Mouse (Mus musculus) CH12.LX (cell line): ENCODE data around the gene Itpr1.

Experiments used
- E2F4 ChIP-seq: IDR thresholded peaks from 2 replicates; pipeline ENCODE4 v1.6.1; 2011; ENCODE audit warnings: low read depth, low read length, improper control_type of control experiment; ENCODE audit not compliant: insufficient replicate concordance
- MEF2A ChIP-seq: IDR thresholded peaks from 2 replicates; pipeline ENCODE4 v1.6.1; 2014; ENCODE audit warnings: low read depth, mild to moderate bottlenecking, inconsistent platforms, low read length, improper control_type of control experiment, borderline replicate concordance
- ZC3H11A ChIP-seq: IDR thresholded peaks from 2 replicates; pipeline ENCODE4 v1.6.1; 2012; ENCODE audit warnings: low read depth, mild to moderate bottlenecking, inconsistent platforms, low read length, improper control_type of control experiment
- ZMIZ1 ChIP-seq: IDR thresholded peaks from 2 replicates; pipeline ENCODE4 v1.6.1; 2012; ENCODE audit warnings: low read depth, mild to moderate bottlenecking, inconsistent platforms, low read length, improper control_type of control experiment

DNA sequence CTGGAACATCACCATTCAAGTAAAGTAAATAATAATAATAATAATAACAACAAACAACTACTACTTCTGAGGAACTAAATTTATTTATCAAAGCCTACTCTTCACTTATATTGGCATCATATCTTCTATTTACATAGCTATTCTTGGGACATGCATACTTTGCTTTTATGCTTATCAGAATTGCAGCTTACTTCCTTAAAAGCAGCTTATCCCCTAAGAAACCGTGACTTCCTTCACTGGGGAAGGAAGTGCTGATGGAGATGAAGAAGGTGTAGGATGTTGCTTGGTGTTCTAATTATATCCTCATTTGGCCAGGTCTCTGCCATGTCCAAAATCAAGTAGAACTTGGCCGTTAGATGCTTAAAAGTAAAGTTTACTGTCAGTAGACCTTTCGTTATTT, 215.5 kb downstream of the Itpr1 start:
- TF ChIP-seq ZC3H11A (no peak), E2F4 (no peak), MEF2A (no peak), ZMIZ1 (no peak)
